Mouse (Mus musculus) heart, adult 2 months (tissue): Measurements from ENCODE around the gene Kdm2b.

Experiments used
- CTCF ChIP-seq: fragments of 200-600 bp; IDR thresholded peaks from 2 replicates; pipeline ENCODE4 v1.8.1; 2022; ENCODE audit warnings: antibody characterized with exemption, mild to moderate bottlenecking, moderate library complexity
- EP300 ChIP-seq: fragments of 200-500 bp; IDR thresholded peaks from 2 replicates; pipeline ENCODE4 v1.6.1; 2011; ENCODE audit warnings: low read depth, low read length, control low read depth; ENCODE audit not compliant: insufficient read depth
- POLR2A ChIP-seq: fragments of 200-500 bp; IDR thresholded peaks from 2 replicates; pipeline ENCODE4 v1.6.1; 2011; ENCODE audit warnings: mild to moderate bottlenecking, low read depth, low read length, control low read depth; ENCODE audit not compliant: insufficient read depth

DNA sequence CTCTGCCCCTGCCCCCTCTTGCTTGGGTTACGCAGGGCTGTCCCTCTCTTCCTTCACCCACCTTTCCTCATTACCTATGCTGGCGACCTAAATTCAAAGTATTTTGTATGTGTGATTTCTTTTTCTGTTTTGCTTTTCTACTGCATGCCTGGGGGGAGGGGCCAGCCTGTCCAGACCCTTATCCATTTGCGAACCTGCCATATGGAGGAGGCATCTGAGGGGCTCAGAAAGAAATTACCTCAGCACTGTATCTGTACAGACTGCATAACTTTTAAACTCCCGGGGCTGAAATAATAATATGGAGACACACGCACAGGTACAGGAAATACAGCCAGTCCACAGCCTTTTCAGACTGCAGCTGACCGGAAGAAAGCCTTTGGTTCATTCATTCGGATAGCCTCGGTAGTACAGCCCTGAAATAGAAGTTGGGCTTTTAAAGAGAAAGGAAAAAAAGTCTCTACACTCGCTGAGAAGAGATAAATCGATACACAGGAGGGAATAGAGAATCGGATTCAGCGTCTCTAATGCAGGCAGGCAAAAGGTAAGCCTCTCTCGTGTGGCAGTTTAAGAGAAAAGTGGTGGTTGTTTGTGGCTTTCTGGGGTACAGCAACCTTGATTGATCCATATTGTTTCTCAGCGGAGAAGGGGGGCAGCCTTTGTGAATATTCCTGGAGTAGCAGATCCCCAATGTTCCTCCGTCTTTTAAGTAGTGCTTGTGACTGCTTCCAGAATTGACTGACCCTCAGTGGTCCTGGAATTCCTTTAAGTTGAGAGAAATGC, at the start of gene Kdm2b:
- TF ChIP-seq CTCF: no peak
- TF ChIP-seq EP300: no peak
- no peak for TF ChIP-seq POLR2A
